Mouse (Mus musculus) thymus, adult 2 months (tissue): ENCODE data around the gene Trim62.

ENCODE experiments used
- CTCF ChIP-seq: fragments of 200-500 bp; IDR thresholded peaks from 2 replicates; pipeline ENCODE4 v1.5.1; 2012; ENCODE audit warnings: mild to moderate bottlenecking, control low read depth, low read length, moderate library complexity, borderline replicate concordance; ENCODE audit not compliant: control insufficient read depth, poor library complexity, insufficient read depth; ENCODE audit errors: extremely low read depth
- POLR2A ChIP-seq: fragments of 200-500 bp; IDR thresholded peaks from 2 replicates; pipeline ENCODE4 v1.6.1; 2012; ENCODE audit warnings: mild to moderate bottlenecking, low read length, control low read depth, moderate library complexity; ENCODE audit not compliant: control insufficient read depth, poor library complexity, insufficient read depth; ENCODE audit errors: extremely low read depth

GRCm38 (mm10) chr4:128919106-128919505 lies 35.7 kb downstream of the Trim62 start:
- TF ChIP-seq CTCF (no peak), POLR2A (no peak)
